Mouse (Mus musculus) myocyte (in vitro differentiated cells): Measurements from ENCODE around the gene Klk11. TPM values are rescaled to one million over a fixed set of nuclear protein-coding genes. Genes with fewer than 3 reads are reported as not detected.

Experiments used
- H3K27me3 ChIP-seq: one replicate; pipeline ENCODE4 v1.6.1; 2011; ENCODE audit not compliant: control insufficient read depth, insufficient read depth, insufficient read length
- H3K36me3 ChIP-seq: one replicate; pipeline ENCODE4 v1.6.1; 2011; ENCODE audit not compliant: control insufficient read depth, insufficient read depth
- H3K4me2 ChIP-seq: one replicate; pipeline ENCODE4 v1.6.1; 2011; ENCODE audit warnings: low read depth, control low read depth
- H3K4me3 ChIP-seq: one replicate; pipeline ENCODE4 v1.5.1; 2011; ENCODE audit warnings: mild to moderate bottlenecking, control low read depth, moderate library complexity
- H3K79me2 ChIP-seq: one replicate; pipeline ENCODE4 v1.6.1; 2011; ENCODE audit not compliant: control insufficient read depth, insufficient read depth
- H3ac ChIP-seq: one replicate; pipeline ENCODE4 v1.6.1; 2011; ENCODE audit not compliant: control insufficient read depth, insufficient read length
- CEBPB ChIP-seq: IDR thresholded peaks from 2 replicates; pipeline ENCODE4 v1.6.1; 2011; ENCODE audit warnings: mild to moderate bottlenecking, moderate library complexity; ENCODE audit not compliant: poor library complexity, insufficient read depth, severe bottlenecking
- E2F4 ChIP-seq: IDR thresholded peaks from one replicate; pipeline ENCODE4 v1.6.1; 2011; ENCODE audit warnings: mild to moderate bottlenecking, control low read depth, moderate library complexity; ENCODE audit not compliant: insufficient read depth
- MAX ChIP-seq: IDR thresholded peaks from one replicate; pipeline ENCODE4 v1.6.1; 2011; ENCODE audit warnings: low read depth, mild to moderate bottlenecking, control low read depth
- MYOD1 ChIP-seq, 3 experiments: IDR thresholded peaks; one replicate each; pipeline ENCODE4 v1.6.1; 2011; ENCODE audit warnings: control low read depth in 2 of 3, low read depth in 2 of 3, mild to moderate bottlenecking in 2 of 3, moderate library complexity in 1 of 3; ENCODE audit not compliant: insufficient read length in 2 of 3, control insufficient read depth in 1 of 3
- MYOG ChIP-seq, 3 experiments: IDR thresholded peaks; one replicate each; pipeline ENCODE4 v1.6.1; 2011; ENCODE audit warnings: control low read depth in 2 of 3, low read depth in 2 of 3, mild to moderate bottlenecking in 2 of 3; ENCODE audit not compliant: insufficient read length in 2 of 3, control insufficient read depth in 1 of 3, insufficient read depth in 1 of 3
- POLR2A ChIP-seq: IDR thresholded peaks from one replicate; pipeline ENCODE4 v1.6.1; 2011; ENCODE audit warnings: low read depth, mild to moderate bottlenecking, control low read depth, moderate library complexity; ENCODE audit not compliant: insufficient read length
- POLR2AphosphoS2 ChIP-seq: IDR thresholded peaks from one replicate; pipeline ENCODE4 v1.6.1; 2011; ENCODE audit warnings: low read depth, control low read depth; ENCODE audit not compliant: insufficient read length
- REST ChIP-seq: IDR thresholded peaks from one replicate; pipeline ENCODE4 v1.6.1; 2011; ENCODE audit warnings: mild to moderate bottlenecking, control low read depth, moderate library complexity; ENCODE audit not compliant: insufficient read depth, insufficient read length
- SRF ChIP-seq: IDR thresholded peaks from one replicate; pipeline ENCODE4 v1.6.1; 2011; ENCODE audit warnings: low read depth; ENCODE audit not compliant: control insufficient read depth, insufficient read length
- TCF12 ChIP-seq: IDR thresholded peaks from one replicate; pipeline ENCODE4 v1.6.1; 2011; ENCODE audit warnings: mild to moderate bottlenecking, control low read depth; ENCODE audit not compliant: poor library complexity, insufficient read depth, severe bottlenecking
- TCF3 ChIP-seq: IDR thresholded peaks from one replicate; pipeline ENCODE4 v1.6.1; 2011; ENCODE audit warnings: low read depth, control low read depth; ENCODE audit not compliant: insufficient read length
- USF1 ChIP-seq: IDR thresholded peaks from one replicate; pipeline ENCODE4 v1.6.1; 2011; ENCODE audit warnings: low read depth, mild to moderate bottlenecking, control low read depth, moderate library complexity
- polyA plus RNA-seq: library from polyadenylated mRNA; unstranded; fragments of >200 nt; fragmentation: generic; extraction: Trizol; gene quantifications from one replicate; pipeline ENCODE4 v1.2.1, GENCODE M21; 2012; ENCODE audit warnings: missing spikeins

Klk11 gene
- polyA plus RNA-seq, 1 experiment, result 0.56 TPM

- no peak overlapping the region for H3ac ChIP-seq
- TF ChIP-seq E2F4 (no peak), TCF12 (no peak), TCF3 (no peak), CEBPB (no peak), MYOG (IDR thresholded peaks at IDR 0.05; ENCODE audit: control insufficient read depth in 1 of 3, insufficient read depth in 1 of 3, insufficient read length in 2 of 3, low read depth in 2 of 3) (no peak), POLR2A (no peak), POLR2AphosphoS2 (no peak), MYOD1 (IDR thresholded peaks at IDR 0.05; ENCODE audit: control insufficient read depth in 1 of 3, insufficient read length in 2 of 3, low read depth in 2 of 3) (no peak), REST (no peak), MAX (no peak), SRF (no peak), USF1 (no peak)
Observed at GRCm38 (mm10) chr7:43785286-43785685, 10.9 kb downstream of the Klk11 start.

GRCm38 (mm10) chr7:43788096-43788495, 13.7 kb downstream of the Klk11 start:
- Histone ChIP-seq H3K4me3 (no peak overlapping the region), H3K79me2 (no peaks in the 10 kb centered on the region), H3ac (no peak overlapping the region), H3K27me3 (no peaks in the 10 kb centered on the region), H3K4me2 (peak overlapping the region; percentile 4), H3K36me3 (no peaks in the 10 kb centered on the region)
- no peak for TF ChIP-seq TCF12
- TF ChIP-seq SRF, result no peak
- TF ChIP-seq MYOD1 (IDR thresholded peaks at IDR 0.05; ENCODE audit: control insufficient read depth in 1 of 3, insufficient read length in 2 of 3, low read depth in 2 of 3), result no peak
- no peak for TF ChIP-seq USF1
- no peak for TF ChIP-seq TCF3
- no peak for TF ChIP-seq E2F4
- no peak for TF ChIP-seq REST
- no peak for TF ChIP-seq CEBPB
- TF ChIP-seq POLR2AphosphoS2, result no peak
- no peak for TF ChIP-seq MAX
- TF ChIP-seq POLR2A, result no peak
- TF ChIP-seq MYOG (IDR thresholded peaks at IDR 0.05; ENCODE audit: control insufficient read depth in 1 of 3, insufficient read depth in 1 of 3, insufficient read length in 2 of 3, low read depth in 2 of 3), result no peak

More at GRCm38 (mm10) chr7:43785286-43785685, 10.9 kb downstream of the Klk11 start:
- Histone ChIP-seq H3K36me3 (no peaks in the 10 kb centered on the region), H3K4me3 (no peak overlapping the region), H3K27me3 (no peaks in the 10 kb centered on the region), H3K79me2 (no peaks in the 10 kb centered on the region), H3K4me2 (no peak overlapping the region)

GRCm38 (mm10) chr7:43789295-43789694, 14.9 kb downstream of the Klk11 start:
- Histone ChIP-seq H3ac (no peak overlapping the region), H3K79me2 (no peaks in the 10 kb centered on the region), H3K4me2 (no peak overlapping the region), H3K27me3 (no peaks in the 10 kb centered on the region), H3K4me3 (no peak overlapping the region), H3K36me3 (no peaks in the 10 kb centered on the region)
- TF ChIP-seq REST, result no peak
- TF ChIP-seq POLR2A, result no peak
- TF ChIP-seq CEBPB, result no peak
- TF ChIP-seq TCF12, result no peak
- TF ChIP-seq SRF, result no peak
- no peak for TF ChIP-seq MAX
- no peak for TF ChIP-seq TCF3
- TF ChIP-seq E2F4, result no peak
- no peak for TF ChIP-seq USF1
- no peak for TF ChIP-seq POLR2AphosphoS2
- TF ChIP-seq MYOG (IDR thresholded peaks at IDR 0.05; ENCODE audit: control insufficient read depth in 1 of 3, insufficient read depth in 1 of 3, insufficient read length in 2 of 3, low read depth in 2 of 3), result no peak
- no peak for TF ChIP-seq MYOD1 (IDR thresholded peaks at IDR 0.05; ENCODE audit: control insufficient read depth in 1 of 3, insufficient read length in 2 of 3, low read depth in 2 of 3)

- no peak within 1 kb of the TSS for H3K4me3 ChIP-seq
- no peaks in the 10 kb centered on the region for H3K79me2 ChIP-seq
- no peak for TF ChIP-seq MYOG (IDR thresholded peaks at IDR 0.05; ENCODE audit: control insufficient read depth in 1 of 3, insufficient read depth in 1 of 3, insufficient read length in 2 of 3, low read depth in 2 of 3)
- no peak for TF ChIP-seq MYOD1 (IDR thresholded peaks at IDR 0.05; ENCODE audit: control insufficient read depth in 1 of 3, insufficient read length in 2 of 3, low read depth in 2 of 3)
- TF ChIP-seq USF1, result no peak
- no peak for TF ChIP-seq POLR2A
- TF ChIP-seq CEBPB, result no peak
- no peak for TF ChIP-seq SRF
- no peak for TF ChIP-seq MAX
- no peak for TF ChIP-seq TCF3
- no peak for TF ChIP-seq E2F4
- TF ChIP-seq TCF12, result no peak
- no peak for TF ChIP-seq POLR2AphosphoS2
- TF ChIP-seq REST, result no peak
- no peak within 1 kb of the TSS for H3ac ChIP-seq
- H3K36me3 ChIP-seq, result no peaks in the 10 kb centered on the region
- no peaks in the 10 kb centered on the region for H3K27me3 ChIP-seq
- H3K4me2 ChIP-seq, result no peak within 1 kb of the TSS
Observed at GRCm38 (mm10) chr7:43791591-43791990, 17.2 kb downstream of the Klk11 start, which contains the start of gene Klk9. Gene Klk9, plus strand, starts transcription at chr7:43791891.
